14 mouse cellular contexts compared by ENCODE assay signal in the genomic region with DNA sequence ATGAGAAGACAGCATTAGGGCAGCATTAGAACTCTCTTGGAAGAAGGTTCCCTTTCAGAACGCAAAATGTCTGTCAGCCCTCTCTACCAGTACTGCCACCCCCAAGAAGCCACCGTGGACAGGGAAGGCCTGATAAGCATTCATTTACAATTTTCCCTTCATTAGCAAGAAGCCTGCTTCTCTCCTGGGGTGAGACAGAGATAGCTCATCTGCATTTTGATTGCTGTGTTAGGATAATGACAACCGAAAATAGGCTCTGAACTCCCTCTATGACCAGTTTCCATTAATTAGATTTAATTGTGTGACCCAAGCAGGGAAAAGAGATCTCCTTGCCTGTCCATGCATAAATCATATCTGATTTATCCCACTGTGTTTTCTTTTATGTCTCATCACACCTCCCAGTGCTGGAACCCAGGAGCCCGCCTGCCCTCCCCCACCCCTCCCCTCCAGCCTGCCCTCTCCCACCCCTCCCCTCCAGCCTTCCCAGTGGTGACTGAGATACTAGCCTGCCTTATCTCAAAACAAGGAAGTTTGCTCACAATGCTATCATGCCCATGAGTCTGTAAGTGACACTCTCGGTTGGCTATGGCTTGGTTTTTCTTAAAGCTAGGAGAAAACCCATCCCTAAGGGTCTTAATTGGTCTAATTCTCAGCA. TPM values are rescaled to one million over a fixed set of nuclear protein-coding genes. Genes with fewer than 3 reads are reported as not detected.
A peak's percentile ranks its signal among the peaks of the same experiment; 100 is the strongest.
DNase-seq lines count a peak whose midpoint lies in the region; ATAC-seq and TF ChIP-seq lines count a peak whose summit lies in the region.
"Had no signal": no experiment of that assay in that cellular context is flagged by ENCODE, and none has a peak within 500 bp of the region (broad histone marks: within the 10 kb centered on the region; RNA-seq: fewer than 3 reads in every experiment).

No protein-coding gene starts in this region.

- peak overlapping the region; percentile 90 for H3K27ac ChIP-seq in heart, embryonic 15.5 days
- H3K27ac ChIP-seq in intestine, postnatal 0 days (ENCODE audit: low read depth, low read length): no peak overlapping the region
- no peak overlapping the region for H3K27ac ChIP-seq in stomach, postnatal 0 days (replicated peaks)
- H3K27ac ChIP-seq: left cerebral cortex, adult 2 months; limb, embryonic 15.5 days had no signal

- no peak overlapping the region for H3K4me3 ChIP-seq in heart, embryonic 15.5 days
- no peak overlapping the region for H3K4me3 ChIP-seq in intestine, postnatal 0 days (ENCODE audit: low read depth, low read length)
- no peak overlapping the region for H3K4me3 ChIP-seq in stomach, postnatal 0 days (ENCODE audit: low read depth, low read length)
- H3K4me3 ChIP-seq: left cerebral cortex, adult 2 months; limb, embryonic 15.5 days had no signal

- TF ChIP-seq CTCF in brain, embryonic 14.5 days (IDR thresholded peaks at IDR 0.05; ENCODE audit: borderline replicate concordance, extremely low read depth, insufficient read depth, insufficient read length): no peak
- TF ChIP-seq CTCF in intestine, postnatal 0 days (IDR thresholded peaks at IDR 0.05; ENCODE audit: low read depth): no peak
- TF ChIP-seq CTCF in stomach, postnatal 0 days (IDR thresholded peaks at IDR 0.05; ENCODE audit: low read depth): no peak

- peak overlapping the region; percentile 33 for H3K4me2 ChIP-seq in heart, embryonic 15.5 days
- H3K4me2 ChIP-seq in intestine, postnatal 0 days (replicated peaks; ENCODE audit: low read depth): peak overlapping the region; percentile 27; the same call in 1 of the 2 replicates
- H3K4me2 ChIP-seq in stomach, postnatal 0 days (replicated peaks; ENCODE audit: low read depth): no peak overlapping the region
- H3K4me2 ChIP-seq: limb, embryonic 15.5 days had no signal

- no peak for ATAC-seq in heart, embryonic 15.5 days (replicated peaks; ENCODE audit: insufficient number of reproducible peaks, insufficient read depth, low FRiP score, low read depth)
- no peak for ATAC-seq in intestine, postnatal 0 days
- ATAC-seq in granulocyte monocyte progenitor cell, adult 5-6 weeks (replicated peaks; ENCODE audit: poor library complexity, severe bottlenecking): no peak
- no peak for ATAC-seq in stomach, postnatal 0 days (ENCODE audit: low FRiP score, low TSS enrichment)

- no peaks in the 10 kb centered on the region for H3K9me3 ChIP-seq in heart, embryonic 15.5 days (replicated peaks)
- no peaks in the 10 kb centered on the region for H3K9me3 ChIP-seq in intestine, postnatal 0 days (ENCODE audit: control insufficient read depth)
- no peaks in the 10 kb centered on the region for H3K9me3 ChIP-seq in stomach, postnatal 0 days (ENCODE audit: control insufficient read depth, low read length)
- H3K9me3 ChIP-seq: limb, embryonic 15.5 days had no signal

- TF ChIP-seq EP300 in stomach, postnatal 0 days (optimal IDR thresholded peaks at IDR 0.05): no peak

- no peaks in the 10 kb centered on the region for H3K27me3 ChIP-seq in heart, embryonic 15.5 days
- H3K27me3 ChIP-seq in intestine, postnatal 0 days (replicated peaks; ENCODE audit: control insufficient read depth, insufficient read depth, low read length): no peaks in the 10 kb centered on the region
- no peaks in the 10 kb centered on the region for H3K27me3 ChIP-seq in stomach, postnatal 0 days (ENCODE audit: control insufficient read depth, insufficient read depth, low read length)
- H3K27me3 ChIP-seq: limb, embryonic 15.5 days had no signal

- 24% methylated on average over 5 of the region's 5 CpGs for WGBS in heart, embryonic 15.5 days
- 34% methylated on average over 5 of the region's 5 CpGs for WGBS in intestine, postnatal 0 days
- 59% methylated on average over 5 of the region's 5 CpGs for WGBS in stomach, postnatal 0 days

- DNase-seq in cerebellum, adult 9-11 months: peak; percentile 10
- no peak for DNase-seq in cerebellum, adult 9-10 months
- no peak for DNase-seq in heart, adult 8-10 months (ENCODE audit: low spot score)
- peak; percentile 78 for DNase-seq in brain, embryonic 14.5 days (ENCODE audit: low read depth)
- DNase-seq in stomach, postnatal 0 days (ENCODE audit: low spot score): no peak
- DNase-seq: spleen, adult 18-20 months had no signal

- peaks cover 32% of the 10 kb centered on the region for H3K4me1 ChIP-seq in heart, embryonic 15.5 days (replicated peaks)
- peaks cover 11% of the 10 kb centered on the region for H3K4me1 ChIP-seq in intestine, postnatal 0 days (replicated peaks; ENCODE audit: control insufficient read depth, insufficient read depth, low read length)
- H3K4me1 ChIP-seq in stomach, postnatal 0 days (replicated peaks; ENCODE audit: control insufficient read depth, insufficient read depth): no peaks in the 10 kb centered on the region

- TF ChIP-seq POLR2A in brain, embryonic 14.5 days (IDR thresholded peaks at IDR 0.05; ENCODE audit: borderline replicate concordance, extremely low read depth, insufficient read depth, insufficient read length, poor library complexity, severe bottlenecking): no peak

- H3K36me3 ChIP-seq in heart, embryonic 15.5 days: no peaks in the 10 kb centered on the region
- no peaks in the 10 kb centered on the region for H3K36me3 ChIP-seq in intestine, postnatal 0 days (ENCODE audit: control insufficient read depth, insufficient read depth)
- no peaks in the 10 kb centered on the region for H3K36me3 ChIP-seq in stomach, postnatal 0 days (ENCODE audit: control insufficient read depth, insufficient read depth, low read length)
- H3K36me3 ChIP-seq: limb, embryonic 15.5 days had no signal

- H3K9ac ChIP-seq in heart, embryonic 15.5 days: no peak overlapping the region
- no peak overlapping the region for H3K9ac ChIP-seq in intestine, postnatal 0 days (ENCODE audit: low read depth, low read length)
- H3K9ac ChIP-seq in stomach, postnatal 0 days (ENCODE audit: low read length): no peak overlapping the region
- H3K9ac ChIP-seq: limb, embryonic 15.5 days had no signal

RNA-seq across cellular contexts. Expression of a gene that starts 38.0 kb away (rescaled TPM):
- 0.44 and 1.6 TPM in 2 replicates for polyA plus RNA-seq in heart, embryonic 15.5 days (2015; fragmentation: Nextera tagmentation; extraction: Ambion mirVana)
- total RNA-seq in heart, adult 8-10 months (2022): not detected
- not detected in 2 replicates for polyA plus RNA-seq in brain, embryonic 14.5 days (2012; rRNA removed)
- 0.31 TPM in 1 of 2 replicates, not detected in the other for polyA plus RNA-seq in intestine, postnatal 0 days (2015; fragmentation: Nextera tagmentation; extraction: Ambion mirVana)
- not detected in 2 replicates for total RNA-seq in granulocyte monocyte progenitor cell, adult 5-6 weeks (2014; fragmentation: Nextera tagmentation)
- not detected in 2 replicates for total RNA-seq in granulocyte monocyte progenitor cell, adult 5-6 weeks (2017)
- polyA plus RNA-seq in stomach, postnatal 0 days (2015; fragmentation: Nextera tagmentation; extraction: Ambion mirVana): 0.33 TPM in 1 of 2 replicates, not detected in the other
- total RNA-seq: ES-E14; gastrocnemius, postnatal 25 days; left cerebral cortex, adult 2 months had no signal
- polyA plus RNA-seq: kidney, postnatal 0 days; limb, embryonic 15.5 days had no signal

Comparison
In these comparisons a context has a peak if more than half of its experiments do, and no peak if none do; other contexts are left out.
1. DNase-seq: peak in cerebellum, adult 9-11 months (single experiment) and brain, embryonic 14.5 days (single experiment); none in cerebellum, adult 9-10 months (single experiment), heart, adult 8-10 months (single experiment) and stomach, postnatal 0 days (single experiment).